Mouse (Mus musculus): ENCODE results near the gene Gabbr2.
A peak's percentile ranks its signal among the peaks of the same experiment; 100 is the strongest.
"Not testable (repeated sequence)": the region's sequence is repeated elsewhere in the genome, so short reads cannot be mapped to it uniquely, and the experiment has no call there.

Gabbr2 gene

GRCm38 (mm10) chr4:46650086-46650753 lies 341.5 kb downstream of the Gabbr2 start, which contains the start of gene Tbc1d2:
TSS of gene Tbc1d2 (minus strand) at chr4:46650209.
- peak; percentile 95 for DNase-seq (ENCODE audit: low spot score)

GRCm38 (mm10) chr4:46649161-46649560 lies 342.5 kb downstream of the Gabbr2 start:
- no peak for DNase-seq (ENCODE audit: low spot score)

- no peak for DNase-seq (ENCODE audit: low spot score)
Measured at GRCm38 (mm10) chr4:46643676-46644112, 348.0 kb downstream of the Gabbr2 start.

DNA sequence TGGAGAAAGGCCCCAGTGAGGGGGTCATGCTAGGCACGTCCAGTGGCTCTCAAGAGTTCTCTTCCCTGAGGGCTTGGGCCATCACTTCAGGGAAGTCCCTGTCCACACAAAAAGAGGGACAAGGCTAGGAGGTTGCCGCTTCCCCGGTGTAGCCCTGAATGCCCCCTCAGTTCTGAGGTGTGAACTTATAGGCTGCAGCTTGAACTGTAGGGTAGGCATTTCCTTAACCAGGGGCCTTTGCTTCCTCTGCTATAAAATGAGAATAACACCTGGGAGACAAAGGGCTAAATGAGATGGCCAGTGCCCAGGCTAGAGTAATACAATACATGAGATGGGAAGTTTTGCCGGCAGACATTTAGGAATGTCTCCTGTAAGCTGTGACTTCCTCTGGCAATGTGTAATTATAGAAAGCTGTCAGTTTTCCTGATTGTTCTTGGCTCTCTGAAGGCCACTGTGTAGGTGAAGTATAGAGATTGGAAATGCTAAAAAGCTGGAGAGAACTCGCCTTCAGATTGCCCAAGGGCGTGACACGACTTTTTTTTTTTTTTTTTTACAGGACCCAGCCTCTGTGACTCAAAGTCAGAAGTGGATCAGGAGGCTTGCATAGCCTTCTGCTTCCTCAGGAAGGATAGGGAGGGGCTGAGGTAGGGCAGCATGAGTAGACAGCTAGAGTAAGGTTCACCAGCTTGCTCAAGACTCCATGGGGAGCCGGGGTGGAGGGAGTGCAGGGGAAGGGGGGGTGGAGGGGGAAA lies 348.6 kb downstream of the Gabbr2 start:
- DNase-seq (ENCODE audit: low spot score) = no peak

DNA sequence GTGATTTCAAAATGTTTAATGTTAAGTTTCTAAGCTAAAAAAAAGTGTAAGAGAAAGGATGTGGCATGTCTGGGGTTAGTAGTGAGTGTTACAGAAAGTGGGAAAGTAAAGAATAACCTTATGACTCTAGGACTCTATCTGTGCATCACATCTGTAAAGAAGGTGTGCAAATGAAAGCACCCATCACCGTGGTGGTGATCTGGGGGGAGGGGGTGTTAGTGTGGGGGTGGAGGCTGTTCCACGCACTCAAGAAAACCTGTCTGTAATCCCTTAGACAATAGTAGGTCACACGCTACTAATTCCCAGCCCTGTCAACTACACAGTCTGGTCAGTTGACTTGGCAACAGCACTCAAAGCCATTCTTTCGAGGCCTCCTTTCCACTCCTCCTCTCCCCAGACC lies 350.4 kb downstream of the Gabbr2 start:
- DNase-seq (ENCODE audit: low spot score) = no peak

- no peak for DNase-seq (ENCODE audit: low spot score)
Measured at GRCm38 (mm10) chr4:46639866-46640265, 351.8 kb downstream of the Gabbr2 start.

DNA sequence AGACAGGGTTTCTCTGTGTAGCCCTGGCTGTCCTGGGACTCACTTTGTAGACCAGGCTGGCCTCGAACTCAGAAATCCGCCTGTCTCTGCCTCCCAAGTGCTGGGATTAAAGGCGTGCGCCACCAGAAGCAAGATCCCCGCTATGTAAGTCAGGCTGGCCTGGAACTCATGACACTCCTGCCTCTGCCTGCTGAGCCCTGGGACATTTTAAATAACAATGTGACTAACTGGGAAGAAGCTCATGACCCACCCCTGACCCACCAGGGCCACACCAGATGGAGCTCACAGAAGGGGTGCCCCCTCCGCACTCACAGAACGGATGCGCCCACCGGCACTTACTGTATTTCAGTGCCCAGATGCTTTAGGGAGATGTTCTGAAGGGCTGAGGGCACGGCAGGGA lies 354.4 kb downstream of the Gabbr2 start:
- not testable (repeated sequence) for DNase-seq (ENCODE audit: low spot score)

DNA sequence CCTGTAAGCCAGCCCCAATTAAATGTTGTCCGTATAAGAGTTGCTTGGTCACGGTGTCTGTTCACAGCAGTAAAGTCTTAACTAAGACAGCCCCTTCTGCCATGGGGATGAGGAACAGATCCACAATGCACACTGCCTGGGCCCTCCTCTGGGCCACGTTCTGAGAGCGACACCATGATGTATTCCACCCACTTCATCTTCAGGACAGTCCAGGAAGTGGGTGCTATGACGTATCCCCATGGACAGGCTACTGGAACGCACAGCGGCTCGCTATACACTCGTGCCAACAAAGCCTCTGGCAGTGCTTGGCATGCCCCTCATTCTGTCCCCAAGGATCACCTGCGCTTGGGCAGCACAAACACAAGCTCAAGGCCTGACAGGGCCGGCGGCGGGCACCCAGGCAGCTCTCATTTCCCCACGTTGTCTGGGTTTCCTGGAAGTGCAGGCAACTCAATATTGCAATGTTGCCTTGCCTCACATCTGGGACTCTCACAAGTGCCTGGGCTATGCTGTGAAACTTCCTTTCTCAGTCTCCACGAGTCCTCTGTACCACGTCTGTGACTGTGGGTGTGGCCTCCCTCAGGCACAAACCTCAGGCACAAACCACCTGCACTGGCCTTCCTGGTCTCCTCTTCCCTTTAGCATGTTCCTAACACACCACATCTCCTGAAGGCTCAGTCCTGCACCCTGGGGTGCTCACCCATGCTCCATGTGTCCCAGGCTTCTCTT lies 355.8 kb downstream of the Gabbr2 start:
- DNase-seq (ENCODE audit: low spot score) = no peak

GRCm38 (mm10) chr4:46634881-46635280 lies 356.8 kb downstream of the Gabbr2 start:
- no peak for DNase-seq (ENCODE audit: low spot score)

DNA sequence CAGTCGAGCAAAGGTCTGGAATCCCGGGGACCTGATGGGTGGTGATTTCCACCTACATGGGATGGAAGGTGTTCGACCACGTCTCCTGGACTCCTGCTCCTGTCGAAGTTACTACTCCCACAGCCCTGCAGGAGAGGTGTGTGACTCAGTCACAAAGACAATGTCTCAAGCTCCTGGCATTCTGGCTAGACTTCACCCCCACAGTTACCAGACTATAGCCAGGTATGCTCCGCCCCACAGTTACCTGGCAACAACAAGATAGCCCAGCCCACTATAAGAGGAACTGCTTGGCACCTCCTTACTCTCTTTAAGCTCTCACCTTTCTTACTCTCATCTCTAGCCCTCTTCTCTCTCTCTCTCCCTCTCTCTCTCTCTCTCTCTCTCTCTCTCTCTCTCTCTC lies 358.1 kb downstream of the Gabbr2 start:
- DNase-seq (ENCODE audit: low spot score) = not testable (repeated sequence)

- DNase-seq (ENCODE audit: low spot score) = no peak
Measured at GRCm38 (mm10) chr4:46632465-46632864, 359.2 kb downstream of the Gabbr2 start.

DNA sequence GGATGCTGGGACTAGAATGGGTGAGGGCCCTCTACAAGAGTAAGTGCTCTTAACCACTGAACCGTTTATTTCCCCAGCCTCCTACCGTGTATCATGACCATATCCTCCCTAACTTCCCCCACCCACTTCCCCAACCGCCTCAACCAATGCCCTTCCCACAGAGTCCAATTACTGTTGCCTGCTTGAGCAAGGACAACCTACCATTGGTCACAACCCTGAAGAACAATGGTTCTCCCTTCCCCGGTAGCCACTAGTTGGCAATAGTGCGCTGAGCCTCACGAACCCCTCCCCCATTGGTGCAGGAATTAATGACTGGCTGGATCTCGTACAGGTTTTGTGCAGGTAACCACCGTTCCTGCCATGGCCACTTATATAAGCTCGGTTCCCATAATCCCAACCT lies 361.3 kb downstream of the Gabbr2 start:
- DNase-seq (ENCODE audit: low spot score) = peak; percentile 22

DNA sequence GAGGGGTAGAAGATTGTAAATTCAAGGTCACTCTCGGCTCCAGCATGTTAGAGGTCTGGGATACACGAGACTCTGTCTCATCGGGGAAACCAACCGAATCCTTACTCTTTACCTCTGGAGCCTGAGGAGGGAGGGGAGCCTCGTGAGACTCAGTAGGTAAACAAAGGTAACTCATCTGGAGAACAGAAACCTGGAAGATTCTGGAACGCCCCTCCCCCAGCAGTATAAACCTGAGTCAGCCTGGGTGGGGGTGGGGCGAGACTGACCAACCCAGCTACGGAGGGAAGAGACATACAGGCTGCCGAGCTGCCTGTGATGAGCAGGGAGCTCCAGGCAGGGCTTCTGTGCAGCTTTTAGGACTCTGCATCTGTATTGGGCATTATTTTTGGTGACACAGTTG lies 362.8 kb downstream of the Gabbr2 start:
- DNase-seq (ENCODE audit: low spot score) = no peak

DNA sequence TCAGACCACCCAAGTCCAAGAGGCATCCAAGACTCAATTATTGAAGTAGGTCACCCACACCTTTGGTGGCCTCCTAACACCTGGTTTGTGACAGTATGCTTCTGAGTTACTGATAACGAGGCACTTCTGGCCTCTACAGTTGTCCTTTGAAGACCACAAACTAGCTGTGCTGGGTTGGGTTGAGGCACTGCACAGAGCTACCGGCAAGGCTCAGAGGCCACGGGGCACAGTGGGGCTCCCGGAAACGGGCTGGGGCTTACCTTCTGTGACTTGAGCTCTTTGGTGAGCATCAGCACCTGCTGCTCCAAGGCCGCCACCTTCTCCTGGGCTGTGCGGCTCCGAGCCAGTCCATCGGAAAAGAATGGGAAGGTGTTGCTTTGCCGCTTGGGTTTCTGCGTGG lies 363.6 kb downstream of the Gabbr2 start:
- DNase-seq (ENCODE audit: low spot score) = no peak

GRCm38 (mm10) chr4:46625101-46625500 lies 366.6 kb downstream of the Gabbr2 start:
- DNase-seq (ENCODE audit: low spot score) = no peak

GRCm38 (mm10) chr4:46623007-46623406 lies 368.7 kb downstream of the Gabbr2 start:
- no peak for DNase-seq (ENCODE audit: low spot score)

DNA sequence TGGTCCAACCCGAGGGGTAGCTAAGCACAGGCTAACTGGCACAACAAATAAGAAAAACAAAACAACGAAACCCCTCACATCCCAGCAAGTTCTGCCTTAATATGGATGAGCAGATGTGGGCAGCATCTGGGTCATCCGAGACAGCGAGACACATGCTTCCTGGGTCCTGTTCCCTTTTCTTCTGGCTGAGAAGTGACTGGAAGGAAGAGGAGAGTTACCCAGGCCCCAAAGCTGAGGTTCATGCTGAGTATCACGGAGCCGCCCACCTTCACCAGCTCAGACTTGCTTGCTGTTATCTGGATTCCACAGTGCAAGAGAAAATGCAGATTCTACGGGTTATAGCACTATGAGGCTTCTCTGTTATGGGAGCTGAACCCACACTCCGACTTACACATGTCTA lies 370.7 kb downstream of the Gabbr2 start:
- DNase-seq (ENCODE audit: low spot score) = no peak

- no peak for DNase-seq (ENCODE audit: low spot score)
Measured at GRCm38 (mm10) chr4:46620330-46620729, 371.3 kb downstream of the Gabbr2 start.

- DNase-seq (ENCODE audit: low spot score) = peak; percentile 28
Measured at GRCm38 (mm10) chr4:46618196-46618817, 373.4 kb downstream of the Gabbr2 start.

- DNase-seq (ENCODE audit: low spot score) = no peak
Measured at GRCm38 (mm10) chr4:46617408-46617807, 374.3 kb downstream of the Gabbr2 start.

GRCm38 (mm10) chr4:46614641-46615040 lies 377.0 kb downstream of the Gabbr2 start:
- no peak for DNase-seq (ENCODE audit: low spot score)

GRCm38 (mm10) chr4:46613618-46614017 lies 378.1 kb downstream of the Gabbr2 start:
- DNase-seq (ENCODE audit: low spot score) = no peak

Data from T-cell, adult 2 months (primary cell).